Mouse (Mus musculus) MEL-GATA-1-ER (cell line): ENCODE data around the gene Crot.
"Not testable (repeated sequence)": the region's sequence is repeated elsewhere in the genome, so short reads cannot be mapped to it uniquely, and the experiment has no call there.

Experiments
- DNase-seq: peaks from one replicate; pipeline ENCODE4 v3.0.0-alpha.2; 2012; ENCODE audit warnings: low read depth; ENCODE audit errors: extremely low read depth

The Crot gene

DNA sequence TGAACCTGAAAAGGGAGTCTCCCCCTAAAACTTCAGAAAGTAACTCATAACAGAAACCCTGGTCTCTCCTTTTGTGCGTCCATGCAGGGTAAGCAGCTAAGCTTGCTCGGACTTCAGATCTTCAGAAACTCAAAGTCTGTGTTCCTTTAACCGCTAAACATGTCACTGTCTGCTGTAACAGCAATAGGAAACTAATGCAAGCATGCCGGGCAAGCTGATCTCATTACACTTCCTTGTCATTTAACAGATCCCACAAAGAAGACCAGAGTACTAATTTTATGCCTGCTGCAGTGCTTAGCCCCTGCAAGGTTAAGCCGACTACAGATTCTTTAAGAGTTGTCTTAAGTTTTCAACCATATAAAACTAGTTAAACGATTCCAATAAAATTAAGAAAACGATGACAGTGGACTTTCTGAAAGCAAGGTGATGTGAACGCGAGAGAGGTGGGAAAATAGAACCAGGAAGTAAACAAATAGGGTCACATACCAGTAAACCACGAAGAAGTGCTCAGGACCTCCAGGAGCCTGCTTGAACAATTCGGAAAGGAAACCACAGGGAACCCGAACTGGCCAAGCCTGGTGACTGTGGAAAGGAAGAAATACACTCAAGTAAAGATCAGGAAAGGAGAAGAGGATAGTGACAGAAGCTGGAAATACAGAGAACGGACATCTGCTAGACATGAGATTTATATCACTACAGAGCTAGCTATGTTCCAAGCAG is 998 bp downstream of the Crot start:
- peak; percentile 40 for DNase-seq

DNA sequence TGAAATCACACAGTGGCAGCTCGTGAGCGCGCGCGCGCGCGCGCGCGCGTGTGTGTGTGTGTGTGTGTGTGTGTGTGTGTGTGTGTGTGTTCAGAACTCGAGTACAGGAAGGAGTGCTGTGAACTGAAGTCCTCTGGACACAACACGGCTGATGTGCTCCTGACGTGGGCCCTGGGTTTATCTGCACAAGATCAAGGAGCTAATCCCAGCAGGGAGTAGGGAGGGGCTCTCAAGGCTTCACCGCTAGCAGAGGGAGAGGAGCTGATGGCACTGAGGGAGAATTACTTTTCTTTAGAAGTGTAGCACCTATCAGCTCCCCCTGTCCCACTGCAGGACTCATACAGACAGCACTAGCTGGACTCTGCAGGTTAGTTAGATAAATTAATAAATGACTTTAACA is 5.5 kb downstream of the Crot start:
- no peak for DNase-seq

DNA sequence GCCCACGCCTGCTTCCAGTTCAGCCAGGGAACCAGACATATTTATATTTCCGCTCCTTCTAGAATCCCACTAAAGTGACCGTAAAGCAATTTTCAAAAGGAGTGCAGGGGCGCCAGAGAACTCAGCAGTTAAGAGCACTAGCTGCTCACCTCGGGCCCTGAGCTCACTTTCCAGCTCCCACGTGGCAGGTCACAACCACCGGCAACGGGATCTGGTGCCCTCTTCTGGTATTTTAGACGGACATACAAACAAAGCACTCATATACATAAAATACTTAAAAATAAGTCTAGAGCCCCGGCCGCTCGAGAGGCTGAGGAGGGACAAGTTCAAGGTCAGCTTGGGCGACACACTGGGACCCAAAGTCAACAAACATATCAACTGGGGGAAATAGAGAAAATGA is 6.6 kb downstream of the Crot start:
- no peak for DNase-seq

DNA sequence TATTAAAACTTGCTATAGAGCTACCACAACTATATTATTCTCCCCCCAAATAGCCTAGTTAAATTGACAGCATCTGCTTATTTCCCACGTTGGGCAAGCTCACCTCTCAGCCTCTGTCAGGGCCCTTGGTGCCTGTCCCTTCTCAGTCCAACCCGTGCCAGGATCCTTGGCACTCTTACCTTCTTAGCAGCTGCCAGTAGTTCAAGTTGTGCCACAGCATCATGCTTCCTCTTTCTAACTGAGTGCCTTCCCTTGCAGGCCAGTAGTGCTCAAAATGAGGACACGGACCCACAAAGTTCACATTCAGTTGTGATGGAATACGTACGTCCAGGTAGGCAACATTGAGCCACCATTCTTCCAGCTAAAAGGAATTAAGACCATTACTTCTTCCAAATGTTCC is 9.2 kb downstream of the Crot start:
- DNase-seq = no peak

DNA sequence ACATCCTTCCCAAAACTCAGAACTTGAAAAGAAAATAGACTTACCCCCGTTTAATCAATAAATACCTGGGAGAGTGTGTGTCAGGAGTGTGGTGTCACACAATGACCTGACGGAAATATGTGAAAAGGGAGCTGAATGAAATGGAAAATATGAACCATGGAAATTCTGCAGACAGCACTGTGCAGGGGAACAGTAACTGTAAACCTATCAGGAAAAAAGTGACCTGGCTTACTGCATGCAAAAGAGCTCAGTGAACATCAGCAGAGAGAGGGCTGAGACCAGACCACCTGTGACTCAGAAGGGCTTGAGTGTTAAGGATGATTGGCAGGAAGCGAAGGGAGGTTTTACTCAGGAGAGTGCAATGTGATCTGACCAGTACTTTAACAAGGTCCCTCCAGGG is 11.7 kb downstream of the Crot start:
- DNase-seq = no peak

DNA sequence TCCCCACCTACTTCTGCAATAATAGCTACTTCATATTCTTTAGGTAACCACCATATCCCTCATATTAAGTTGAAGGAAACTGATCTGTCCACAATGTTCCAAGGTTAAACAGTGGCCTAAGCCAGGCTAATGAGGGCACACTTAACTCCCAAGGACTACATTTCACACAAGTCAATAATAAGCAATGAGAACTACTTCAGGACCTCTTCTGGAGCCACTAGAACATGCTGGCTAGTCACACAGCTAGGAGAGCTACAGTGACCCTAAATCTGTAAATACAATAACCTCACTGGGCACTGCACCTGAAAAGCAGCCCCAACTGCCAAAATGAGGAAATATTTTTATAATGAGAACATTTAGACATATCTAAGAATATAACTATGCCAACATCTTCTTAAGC is 22.4 kb downstream of the Crot start:
- no peak for DNase-seq

DNA sequence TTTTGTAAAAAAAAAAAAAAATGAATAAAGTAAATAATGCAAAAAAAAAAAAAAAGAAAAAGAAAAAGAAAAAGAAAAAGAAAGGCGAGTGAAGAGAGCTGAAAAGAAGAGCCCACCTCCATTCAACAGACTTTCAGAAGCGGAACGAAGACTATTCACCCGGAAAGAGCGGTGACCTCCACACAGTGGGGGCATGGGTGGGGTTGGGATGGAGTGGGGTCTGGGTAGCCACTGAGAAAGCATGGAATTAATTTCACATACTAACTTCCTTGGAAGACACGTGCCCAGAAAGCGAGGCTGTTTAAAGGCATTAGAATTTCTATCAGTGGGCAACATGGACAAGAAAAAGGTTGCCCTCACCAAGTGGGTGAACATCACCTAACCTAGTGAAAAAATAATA is 24.8 kb downstream of the Crot start:
- DNase-seq = no peak

DNA sequence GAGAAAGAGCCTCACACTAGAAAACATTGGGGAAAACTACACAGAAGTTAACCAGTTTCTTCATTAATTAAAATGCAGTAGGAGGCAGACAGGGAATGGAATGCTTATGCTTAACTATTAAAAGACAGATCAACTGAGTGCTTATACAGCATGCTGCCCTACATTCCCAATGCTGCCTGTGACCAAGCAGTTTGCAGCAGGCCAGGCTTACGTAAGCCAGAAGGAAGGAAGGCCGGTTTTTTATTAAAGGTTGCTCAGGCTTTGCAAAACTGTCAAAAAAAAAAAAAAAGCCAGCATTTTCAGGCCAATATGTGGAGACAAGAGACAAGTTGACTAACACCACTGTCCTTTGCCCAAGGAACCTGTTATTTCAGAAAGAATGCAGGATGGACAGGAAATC is 26.4 kb downstream of the Crot start:
- DNase-seq = no peak

DNA sequence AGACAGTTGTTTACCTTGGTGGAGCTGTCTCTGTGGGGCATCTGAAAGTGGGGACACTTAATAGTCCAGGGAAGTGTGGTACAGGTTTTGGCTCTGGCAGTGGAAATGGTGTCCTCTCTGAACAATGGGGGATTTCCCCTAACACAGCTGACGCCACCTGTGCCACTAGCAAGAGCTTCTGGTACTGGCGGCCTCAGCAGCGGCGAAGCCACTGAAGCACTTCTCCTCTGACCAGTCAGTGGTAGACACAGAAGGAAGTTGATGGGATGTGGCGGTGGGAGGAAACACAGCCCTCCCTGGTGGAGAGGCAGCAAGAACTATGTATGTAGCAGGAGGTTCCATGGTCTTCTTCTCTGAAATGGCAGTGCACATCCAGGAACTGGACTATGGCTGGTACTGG is 32.6 kb downstream of the Crot start:
- DNase-seq = no peak

DNA sequence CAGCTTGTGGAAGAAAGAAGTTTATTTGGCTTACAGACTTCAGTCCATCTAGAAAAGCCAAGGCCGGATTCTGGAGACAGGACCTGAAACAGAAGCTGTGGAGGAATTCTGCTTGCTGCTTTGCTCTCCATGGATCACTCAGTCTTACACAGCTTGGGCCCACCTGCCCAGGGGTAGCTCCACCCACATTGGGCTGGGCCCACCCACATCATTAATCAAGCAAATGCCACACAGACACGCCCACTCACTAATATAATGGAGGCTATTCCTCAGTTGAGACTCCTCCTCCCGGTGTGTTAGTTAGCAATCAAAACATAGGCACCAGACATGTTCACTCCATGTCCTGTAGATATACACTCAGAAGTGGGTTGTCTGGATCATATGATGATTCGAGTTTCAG is 36.6 kb downstream of the Crot start:
- DNase-seq = no peak

DNA sequence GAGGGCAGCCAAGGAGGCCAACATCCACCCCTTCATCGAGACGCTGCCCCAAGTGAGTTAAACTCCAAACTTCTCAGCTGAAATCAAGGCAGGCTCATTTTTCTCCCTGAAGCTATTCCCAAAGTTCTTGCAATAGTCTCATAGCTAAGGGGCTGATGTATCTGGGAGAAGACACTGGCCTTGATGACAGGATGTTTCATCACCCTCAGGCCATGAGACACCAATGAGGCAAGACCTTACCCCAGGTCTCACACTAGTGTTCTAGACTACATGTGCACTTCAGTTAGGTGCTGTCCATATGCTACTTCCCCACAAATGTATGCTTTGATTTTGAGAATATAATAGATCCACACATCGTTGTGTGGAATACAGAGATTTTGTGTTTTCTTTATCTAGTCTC is 41.6 kb downstream of the Crot start:
- no peak for DNase-seq

DNA sequence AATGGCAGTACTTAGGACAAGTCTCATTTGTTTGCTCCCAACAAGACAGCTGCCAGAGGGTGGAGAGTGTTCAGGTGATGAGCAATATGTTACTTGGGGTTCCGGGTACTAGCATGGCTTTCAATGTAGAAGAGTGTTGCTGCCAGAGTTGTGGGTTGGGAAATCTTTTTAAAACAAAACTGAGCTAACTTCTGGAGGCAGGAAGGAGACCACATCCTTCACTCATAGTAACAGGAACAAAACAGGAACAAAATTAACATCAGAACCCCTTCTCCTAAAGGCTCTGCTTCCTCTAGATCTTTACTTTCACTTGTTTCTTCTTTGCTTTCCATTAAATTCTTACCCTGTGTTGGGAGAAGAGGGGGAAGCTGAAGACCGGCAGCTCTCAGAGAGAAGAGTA is 43.5 kb downstream of the Crot start:
- DNase-seq = no peak

DNA sequence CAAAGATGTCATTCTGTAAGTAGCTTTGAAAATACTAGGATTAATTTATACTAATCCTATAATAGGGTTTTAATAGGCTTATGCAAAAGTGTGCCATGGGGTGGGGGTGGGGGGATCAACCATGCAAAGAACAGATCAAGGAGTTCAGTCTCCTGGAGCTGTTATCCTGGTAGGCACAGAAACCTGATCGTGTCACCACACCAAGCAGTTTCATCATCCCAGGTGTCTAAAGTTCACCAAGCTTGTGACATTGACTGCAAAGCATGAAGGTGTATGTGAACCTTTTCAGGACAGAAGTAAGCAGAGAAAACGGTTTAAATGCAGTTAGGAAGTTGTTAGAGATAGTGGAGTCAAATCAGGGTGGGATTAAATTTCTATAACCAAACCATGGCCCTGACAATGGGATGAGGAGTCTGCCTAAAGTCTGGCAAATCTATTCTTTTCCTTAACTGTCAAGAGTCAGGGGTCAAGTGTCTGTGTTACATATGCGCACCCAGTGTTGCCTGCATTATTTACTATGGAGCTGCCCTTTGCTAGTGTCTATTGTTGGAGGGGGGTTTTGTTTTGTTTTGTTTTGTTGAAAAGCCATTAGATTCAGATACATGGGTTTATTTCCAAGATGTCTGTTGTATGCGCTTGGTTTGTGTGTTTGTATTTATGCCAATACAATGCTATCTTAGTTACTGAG is 49.6 kb downstream of the Crot start:
- no peak for DNase-seq

DNA sequence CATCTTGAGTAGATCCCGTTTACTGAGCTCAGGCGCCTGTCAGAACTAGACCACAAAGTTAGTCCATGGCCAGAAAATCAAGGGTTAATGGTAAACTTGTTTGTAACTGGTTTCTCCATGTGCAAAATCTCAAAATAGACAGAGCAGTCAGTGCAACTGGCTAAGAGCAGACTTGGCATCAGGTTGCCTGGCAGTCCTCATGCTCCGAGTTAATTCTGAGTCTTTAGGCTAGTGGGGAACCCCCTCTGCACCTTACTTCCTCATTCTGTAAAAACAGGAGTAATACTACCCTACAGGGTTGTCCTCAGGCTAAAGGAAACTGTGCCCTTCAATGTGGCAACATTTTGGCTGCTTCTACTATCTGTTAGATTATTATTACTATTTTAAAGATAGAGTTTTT is 53.3 kb downstream of the Crot start:
- peak; percentile 38 for DNase-seq

DNA sequence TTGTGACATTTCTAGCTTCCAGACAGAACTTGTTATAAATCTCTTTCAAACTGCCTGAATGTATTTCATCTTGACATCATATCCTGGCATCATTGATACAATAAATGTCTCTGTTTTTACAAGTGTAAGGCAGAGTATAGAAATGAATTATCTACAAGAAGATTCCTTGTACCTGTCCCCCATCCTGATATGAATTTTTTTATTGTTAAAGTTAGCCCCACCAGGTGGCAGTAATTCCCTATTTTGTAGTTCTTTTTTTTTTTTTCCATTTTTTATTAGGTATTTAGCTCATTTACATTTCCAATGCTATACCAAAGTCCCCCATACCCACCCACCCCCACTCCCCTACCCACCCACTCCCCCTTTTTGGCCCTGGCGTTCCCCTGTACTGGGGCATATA is 55.9 kb downstream of the Crot start:
- not testable (repeated sequence) for DNase-seq

DNA sequence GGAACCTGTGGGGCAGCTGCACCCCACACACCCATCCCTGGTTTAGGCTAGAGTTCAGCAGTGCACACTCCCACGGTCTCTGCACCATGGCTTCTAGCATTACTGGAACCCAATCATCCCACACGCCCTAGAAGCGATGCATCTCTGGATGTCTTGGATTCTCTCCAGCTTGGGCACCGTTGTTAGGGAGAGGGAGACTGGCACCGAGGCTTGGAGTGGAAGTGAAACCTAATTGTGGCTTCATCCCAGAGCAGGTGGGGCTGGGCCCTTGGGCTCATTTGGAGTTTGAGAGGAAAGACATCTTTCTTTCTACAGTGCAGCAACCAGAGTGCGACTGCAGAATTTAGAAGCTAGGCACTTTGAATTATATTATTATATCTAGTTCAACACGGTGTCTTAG is 59.2 kb downstream of the Crot start:
- DNase-seq = no peak

DNA sequence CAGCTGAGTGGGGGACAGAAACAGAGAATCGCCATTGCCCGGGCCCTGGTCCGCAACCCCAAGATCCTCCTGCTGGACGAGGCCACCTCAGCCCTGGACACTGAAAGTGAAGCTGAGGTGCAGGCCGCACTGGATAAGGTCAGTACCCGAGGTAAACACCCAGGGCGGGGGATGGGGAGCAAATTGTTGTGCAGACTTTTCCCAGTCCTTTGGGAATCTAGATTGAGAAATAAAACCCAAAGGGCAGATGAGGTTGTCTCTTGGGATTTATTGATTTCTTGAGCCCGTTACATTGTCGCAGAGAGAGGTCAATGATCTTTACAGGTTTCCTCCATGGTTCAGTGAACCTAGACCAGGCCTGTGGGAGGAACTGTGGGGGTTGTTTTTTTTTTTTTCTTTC is 68.7 kb downstream of the Crot start:
- no peak for DNase-seq

DNA sequence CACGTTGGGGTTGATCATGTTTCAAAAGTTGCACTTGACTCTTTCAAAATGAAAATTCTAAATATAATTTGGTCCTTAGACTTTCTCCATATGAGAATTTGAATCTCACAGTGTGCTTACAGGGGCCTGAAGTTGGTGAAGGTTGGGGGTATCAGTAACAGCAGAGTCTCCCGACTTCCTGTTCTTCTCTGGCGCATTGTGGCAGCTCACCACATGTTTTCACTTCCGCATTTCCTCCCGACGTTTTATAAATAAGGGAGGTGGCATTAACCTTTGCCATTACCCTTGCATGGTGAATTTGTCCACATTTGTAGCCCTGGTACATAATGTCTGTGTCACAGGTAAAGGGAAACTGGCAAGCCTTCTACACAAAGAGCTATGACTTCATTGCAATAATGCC is 80.1 kb downstream of the Crot start:
- DNase-seq = peak; percentile 85

DNA sequence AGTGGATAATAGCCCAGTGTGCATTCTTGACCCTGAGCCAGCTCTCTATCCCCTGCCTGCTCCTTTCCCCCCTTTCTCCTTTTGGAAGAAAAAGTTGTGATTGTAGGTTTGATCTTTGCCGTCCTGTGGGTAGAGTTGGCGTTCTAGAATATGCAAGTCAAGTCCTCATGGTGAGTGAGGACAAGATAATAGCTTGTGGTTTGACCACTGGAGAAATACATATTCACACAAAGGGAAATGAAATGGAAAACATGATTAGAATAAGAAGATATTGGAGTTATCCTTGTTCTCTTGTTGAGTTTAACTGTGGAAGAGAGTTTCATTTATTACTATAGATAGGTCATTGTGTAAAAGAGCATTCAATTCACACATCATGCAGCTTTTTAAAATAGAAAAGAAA is 80.7 kb downstream of the Crot start:
- peak; percentile 43 for DNase-seq
